Mouse (Mus musculus) embryonic facial prominence, embryonic 11.5 days (tissue): ENCODE results near the gene Xpot. TPM values are rescaled to one million over a fixed set of nuclear protein-coding genes. Genes with fewer than 3 reads are reported as not detected.

ENCODE experiments used
- ATAC-seq: fragments of 200-750 bp; cut with Nextera tagmentation; replicated peaks from 2 replicates; pipeline ENCODE4 v1.8.0; 2017; ENCODE audit warnings: low read depth; ENCODE audit not compliant: insufficient number of reproducible peaks, low FRiP score, low TSS enrichment
- DNase-seq: peaks from one replicate; pipeline ENCODE4 v3.0.0-alpha.2; 2015; ENCODE audit warnings: low spot score
- H3K27ac ChIP-seq: fragments of 300-500 bp; sonication (generic); replicated peaks from 2 replicates; pipeline ENCODE4 v1.5.1; 2014; ENCODE audit warnings: mild to moderate bottlenecking, low read depth, low read length, control low read depth
- H3K27me3 ChIP-seq: fragments of 300-500 bp; sonication (generic); 2 replicates; pipeline ENCODE4 v1.6.1; 2014; ENCODE audit warnings: mild to moderate bottlenecking, low read length, moderate library complexity, mixed read lengths; ENCODE audit not compliant: control insufficient read depth, insufficient read depth
- H3K36me3 ChIP-seq: fragments of 300-500 bp; sonication (generic); replicated peaks from 2 replicates; pipeline ENCODE4 v1.6.1; 2014; ENCODE audit warnings: low read depth, mild to moderate bottlenecking, low read length, moderate library complexity, mixed read lengths; ENCODE audit not compliant: control insufficient read depth, insufficient read depth
- H3K4me1 ChIP-seq: fragments of 300-500 bp; sonication (generic); 2 replicates; pipeline ENCODE4 v1.6.1; 2014; ENCODE audit warnings: low read length, mixed read lengths; ENCODE audit not compliant: control insufficient read depth, insufficient read depth
- H3K4me2 ChIP-seq: fragments of 300-500 bp; sonication (generic); 2 replicates; pipeline ENCODE4 v1.6.1; 2014; ENCODE audit warnings: low read depth, mild to moderate bottlenecking, control low read depth, low read length, moderate library complexity
- H3K4me3 ChIP-seq: fragments of 300-500 bp; sonication (generic); 2 replicates; pipeline ENCODE4 v1.5.1; 2014; ENCODE audit warnings: low read depth, low read length, control low read depth
- H3K9ac ChIP-seq: fragments of 300-500 bp; sonication (generic); replicated peaks from 2 replicates; pipeline ENCODE4 v1.6.1; 2014; ENCODE audit warnings: mild to moderate bottlenecking, control low read depth, low read length
- H3K9me3 ChIP-seq: fragments of 300-500 bp; sonication (generic); replicated peaks from 2 replicates; pipeline ENCODE4 v1.6.1; 2016; ENCODE audit warnings: mild to moderate bottlenecking, low read length, inconsistent platforms, mixed read lengths; ENCODE audit not compliant: control insufficient read depth
- WGBS: fragments of 180-500 bp; shearing (Covaris S2); extraction: QIAGEN DNeasy Blood & Tissue Kit; methylation state at CpG from one replicate; pipeline ENCODE4 v1.1.7; 2014; 5-methylcytosine and 5-hydroxymethylcytosine counted together
- polyA plus RNA-seq: library from polyadenylated mRNA; unstranded; fragments of >200 nt; fragmentation: Nextera tagmentation; extraction: Ambion mirVana; gene quantifications from 2 replicates; pipeline ENCODE4 v1.2.1, GENCODE M21; 2014

Xpot gene
- polyA plus RNA-seq, 1 experiment from 2014 or later, result 75.7 TPM

DNA sequence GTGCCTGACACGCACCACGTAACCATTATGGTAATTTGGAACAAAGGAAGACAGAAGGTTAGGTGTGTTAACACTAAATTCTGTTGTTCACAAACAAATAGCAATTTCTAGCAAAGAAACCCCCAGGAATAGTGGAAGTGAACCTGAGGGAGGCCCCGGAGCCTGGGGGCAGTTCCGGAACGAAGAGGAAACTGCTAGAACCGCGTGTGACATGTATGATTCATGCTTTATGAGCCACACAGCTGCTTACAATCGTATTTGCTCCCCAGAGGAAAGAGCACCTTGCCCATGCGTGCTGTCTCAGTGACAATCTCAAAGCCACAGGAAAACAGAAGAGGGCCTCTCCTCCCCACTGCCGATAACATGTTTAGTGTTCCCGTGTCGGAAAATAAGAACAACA, 43.1 kb downstream of the Xpot start:
- Histone ChIP-seq H3K9me3 (no peaks in the 10 kb centered on the region), H3K9ac (no peak overlapping the region), H3K27me3 (no peaks in the 10 kb centered on the region), H3K4me1 (no peaks in the 10 kb centered on the region), H3K36me3 (peaks cover 5% of the 10 kb centered on the region), H3K4me2 (no peak overlapping the region), H3K4me3 (no peak overlapping the region), H3K27ac (no peak overlapping the region)
- no peak for ATAC-seq
- DNase-seq, result no peak
- 95% methylated on average over 12 of the region's 12 CpGs for WGBS

- DNase-seq (no peak), ATAC-seq (no peak)
- peaks cover 5% of the 10 kb centered on the region for H3K36me3 ChIP-seq
- H3K4me3 ChIP-seq, result no peak overlapping the region
- no peak overlapping the region for H3K4me2 ChIP-seq
- no peaks in the 10 kb centered on the region for H3K27me3 ChIP-seq
- H3K27ac ChIP-seq, result no peak overlapping the region
- 94% methylated on average over 8 of the region's 8 CpGs for WGBS
- H3K4me1 ChIP-seq, result no peaks in the 10 kb centered on the region
- H3K9ac ChIP-seq, result no peak overlapping the region
- H3K9me3 ChIP-seq, result no peaks in the 10 kb centered on the region
These were observed 43.8 kb downstream of the Xpot start for GRCm38 (mm10) chr10:121582287-121582686.

- Histone ChIP-seq H3K9ac (no peak overlapping the region), H3K4me2 (no peak overlapping the region), H3K9me3 (no peaks in the 10 kb centered on the region), H3K27me3 (no peaks in the 10 kb centered on the region), H3K4me1 (no peaks in the 10 kb centered on the region), H3K27ac (no peak overlapping the region), H3K36me3 (peaks cover 5% of the 10 kb centered on the region), H3K4me3 (no peak overlapping the region)
- 85% methylated on average over 6 of the region's 6 CpGs for WGBS
- ATAC-seq (0 out of 2 replicates have a peak, but pooled peaks have one; percentile 56), DNase-seq (no peak)
These were observed 44.7 kb downstream of the Xpot start for GRCm38 (mm10) chr10:121581405-121581804.

DNA sequence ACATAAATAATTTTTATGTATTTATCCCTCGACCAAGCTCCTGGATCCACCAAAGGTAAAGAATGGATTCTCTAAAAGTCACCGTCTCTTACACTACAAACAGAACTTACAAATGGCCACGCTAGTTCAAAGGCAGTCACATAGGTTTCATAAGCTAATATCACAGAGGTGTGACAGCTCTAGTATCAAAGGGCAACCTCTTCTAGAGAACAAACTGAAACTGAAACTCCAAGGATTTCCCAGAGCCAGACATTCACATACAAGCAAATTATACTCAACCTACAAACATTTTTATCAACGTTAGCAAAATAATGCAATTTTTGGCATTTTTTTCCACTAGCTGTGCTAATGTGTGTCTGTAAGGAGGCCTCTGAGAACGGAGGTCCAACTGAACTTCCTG, 45.8 kb downstream of the Xpot start:
- no peak overlapping the region for H3K4me3 ChIP-seq
- H3K27me3 ChIP-seq, result no peaks in the 10 kb centered on the region
- H3K9ac ChIP-seq, result no peak overlapping the region
- WGBS, result 99% methylated on average over 5 of the region's 5 CpGs
- no peaks in the 10 kb centered on the region for H3K4me1 ChIP-seq
- H3K36me3 ChIP-seq, result peaks cover 5% of the 10 kb centered on the region
- H3K4me2 ChIP-seq, result no peak overlapping the region
- no peak overlapping the region for H3K27ac ChIP-seq
- ATAC-seq, result no peak
- H3K9me3 ChIP-seq, result no peaks in the 10 kb centered on the region
- DNase-seq, result no peak

DNA sequence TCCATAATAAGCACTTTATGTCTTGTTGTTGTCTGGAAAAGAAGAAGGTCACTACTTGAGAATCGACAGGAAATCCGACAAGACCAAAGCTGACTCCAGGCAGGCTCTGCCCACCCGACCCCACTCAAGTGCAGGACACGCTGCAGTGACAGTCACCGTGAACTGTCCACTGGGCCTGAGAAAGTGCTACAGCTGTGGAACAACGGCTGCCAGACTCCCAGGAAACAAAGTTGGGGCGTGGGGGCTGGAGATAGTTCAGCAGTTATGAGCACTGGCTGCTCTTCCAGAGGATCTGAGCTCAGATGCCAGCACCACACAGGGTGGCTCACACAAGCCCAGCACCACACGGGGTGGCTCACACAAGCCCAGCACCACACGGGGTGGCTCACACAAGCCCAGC, 49.8 kb downstream of the Xpot start:
- Histone ChIP-seq H3K36me3 (peaks cover 11% of the 10 kb centered on the region), H3K4me2 (no peak overlapping the region), H3K9me3 (no peaks in the 10 kb centered on the region), H3K4me3 (no peak overlapping the region), H3K4me1 (no peaks in the 10 kb centered on the region), H3K9ac (no peak overlapping the region), H3K27me3 (no peaks in the 10 kb centered on the region), H3K27ac (no peak overlapping the region)
- no peak for ATAC-seq
- 88% methylated on average over 9 of the region's 9 CpGs for WGBS
- no peak for DNase-seq

DNA sequence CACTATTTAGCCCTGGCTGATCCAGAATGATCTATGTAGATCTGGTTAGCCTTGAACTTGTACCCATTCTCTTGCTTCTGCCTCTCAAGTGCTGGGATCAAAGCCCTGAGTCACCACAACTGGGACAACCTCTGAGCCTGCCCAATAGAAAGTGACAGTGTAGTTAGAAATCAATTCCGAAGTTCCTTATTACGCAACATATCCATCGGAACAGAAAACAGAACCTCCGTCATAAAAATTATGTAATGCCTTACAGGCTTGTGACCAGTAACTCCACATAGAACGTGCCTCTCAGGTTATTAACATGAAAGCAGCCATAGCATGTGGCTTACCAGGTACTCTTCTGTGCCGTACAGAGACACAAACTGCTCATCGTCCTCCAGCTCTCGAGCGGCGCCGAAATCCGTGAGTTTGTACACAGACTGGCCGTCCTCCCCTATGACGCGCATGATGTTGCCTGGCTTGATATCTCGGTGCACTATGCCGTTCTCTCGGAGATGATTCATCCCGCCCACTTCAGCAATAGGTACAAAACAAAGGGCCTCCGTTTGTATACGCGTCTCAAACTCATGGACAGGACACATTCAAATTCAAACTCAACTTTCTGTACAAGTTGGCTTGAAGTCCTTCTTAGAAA, 54.5 kb downstream of the Xpot start:
- ATAC-seq (no peak), DNase-seq (no peak)
- H3K27me3 ChIP-seq, result no peaks in the 10 kb centered on the region
- no peak overlapping the region for H3K4me3 ChIP-seq
- H3K9me3 ChIP-seq, result no peaks in the 10 kb centered on the region
- WGBS, result 96% methylated on average over 22 of the region's 22 CpGs
- no peaks in the 10 kb centered on the region for H3K4me1 ChIP-seq
- peaks cover 10% of the 10 kb centered on the region for H3K36me3 ChIP-seq
- H3K9ac ChIP-seq, result no peak overlapping the region
- no peak overlapping the region for H3K27ac ChIP-seq
- H3K4me2 ChIP-seq, result no peak overlapping the region

- ATAC-seq, result no peak
- peaks cover 10% of the 10 kb centered on the region for H3K36me3 ChIP-seq
- no peak overlapping the region for H3K27ac ChIP-seq
- no peak overlapping the region for H3K9ac ChIP-seq
- no peak for DNase-seq
- H3K4me2 ChIP-seq, result no peak overlapping the region
- H3K4me3 ChIP-seq, result no peak overlapping the region
- 92% methylated on average over 3 of the region's 3 CpGs for WGBS
- no peaks in the 10 kb centered on the region for H3K4me1 ChIP-seq
- no peaks in the 10 kb centered on the region for H3K27me3 ChIP-seq
- no peaks in the 10 kb centered on the region for H3K9me3 ChIP-seq
These were observed 55.1 kb downstream of the Xpot start for GRCm38 (mm10) chr10:121571031-121571430.

- no peaks in the 10 kb centered on the region for H3K4me1 ChIP-seq
- DNase-seq (no peak), ATAC-seq (no peak)
- peaks cover 9% of the 10 kb centered on the region for H3K36me3 ChIP-seq
- H3K4me3 ChIP-seq, result no peak overlapping the region
- H3K27ac ChIP-seq, result no peak overlapping the region
- no peaks in the 10 kb centered on the region for H3K9me3 ChIP-seq
- H3K4me2 ChIP-seq, result no peak overlapping the region
- no peaks in the 10 kb centered on the region for H3K27me3 ChIP-seq
- WGBS, result 81% methylated on average over 6 of the region's 6 CpGs
- no peak overlapping the region for H3K9ac ChIP-seq
These were observed 56.3 kb downstream of the Xpot start for GRCm38 (mm10) chr10:121569796-121570195.
